Mouse (Mus musculus): Measurements from ENCODE around the gene Rgs7bp.
"Not testable (repeated sequence)": the region's sequence is repeated elsewhere in the genome, so short reads cannot be mapped to it uniquely, and the experiment has no call there.

The Rgs7bp gene

GRCm38 (mm10) chr13:104931635-104932532 is 122.8 kb downstream of the Rgs7bp start:
- no peak for DNase-seq

GRCm38 (mm10) chr13:104930814-104931213 is 123.9 kb downstream of the Rgs7bp start:
- DNase-seq = no peak

- DNase-seq = no peak
These were observed 136.1 kb downstream of the Rgs7bp start for GRCm38 (mm10) chr13:104918663-104919062.

- not testable (repeated sequence) for DNase-seq
These were observed 138.0 kb downstream of the Rgs7bp start for GRCm38 (mm10) chr13:104916771-104917170.

- no peak for DNase-seq
These were observed 138.6 kb downstream of the Rgs7bp start for GRCm38 (mm10) chr13:104916106-104916505.

GRCm38 (mm10) chr13:104914288-104914895 is 140.3 kb downstream of the Rgs7bp start:
- DNase-seq = no peak

GRCm38 (mm10) chr13:104911626-104912025 is 143.1 kb downstream of the Rgs7bp start:
- DNase-seq = not testable (repeated sequence)

GRCm38 (mm10) chr13:104911006-104911405 is 143.7 kb downstream of the Rgs7bp start:
- DNase-seq = not testable (repeated sequence)

GRCm38 (mm10) chr13:104908691-104909090 is 146.0 kb downstream of the Rgs7bp start:
- DNase-seq = no peak

Measured in cerebellum, adult 9-11 months (tissue).